Mouse (Mus musculus): Measurements from ENCODE around the gene Dolk.

DNA sequence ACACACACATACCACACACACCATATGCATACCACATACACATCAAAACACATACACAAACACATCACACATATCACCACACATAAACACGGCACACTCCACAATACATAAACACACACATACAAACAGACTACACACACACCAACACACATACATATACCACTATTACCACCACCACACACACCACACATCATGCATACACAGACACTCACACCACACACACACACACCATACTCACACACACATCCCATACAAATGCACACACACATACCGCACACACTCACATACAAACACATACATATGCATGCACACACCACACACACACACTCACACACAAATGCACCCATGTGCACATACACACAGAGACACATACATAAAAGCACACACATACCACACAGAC, 18.7 kb downstream of the Dolk start:
- no peak for TF ChIP-seq CTCF (IDR thresholded peaks at IDR 0.05; ENCODE audit: borderline replicate concordance, control insufficient read depth, extremely low read depth, insufficient read depth, low read length, poor library complexity)
- no peak for TF ChIP-seq POLR2A (IDR thresholded peaks at IDR 0.05; ENCODE audit: control insufficient read depth, extremely low read depth, insufficient read depth, low read length, poor library complexity)
